Mouse (Mus musculus): ENCODE results near the gene Snx21.

GRCm38 (mm10) chr2:164817703-164818102, 32.1 kb downstream of the Snx21 start:
- TF ChIP-seq CTCF (IDR thresholded peaks at IDR 0.05; ENCODE audit: borderline replicate concordance, insufficient read depth, low read length) (no peak), POLR2A (IDR thresholded peaks at IDR 0.05; ENCODE audit: low read depth, low read length) (no peak)
